9 mouse cellular contexts compared by ENCODE assay signal in genomic region chr10:124349300-124349699, GRCm38 (mm10).
DNase-seq lines count a peak whose midpoint lies in the region; ATAC-seq lines count a peak whose summit lies in the region.
"Had no signal": no experiment of that assay in that cellular context is flagged by ENCODE, and none has a peak within 500 bp of the region (broad histone marks: within the 10 kb centered on the region; RNA-seq: fewer than 3 reads in every experiment).

No protein-coding gene starts in this region.

- no peaks in the 10 kb centered on the region for H3K4me1 ChIP-seq in heart, embryonic 12.5 days (replicated peaks)
- no peaks in the 10 kb centered on the region for H3K4me1 ChIP-seq in neural tube, embryonic 14.5 days (ENCODE audit: control insufficient read depth, insufficient read depth, low read length)
- H3K4me1 ChIP-seq: liver, embryonic 13.5 days had no signal

- no peak overlapping the region for H3K4me3 ChIP-seq in heart, embryonic 12.5 days
- H3K4me3 ChIP-seq in neural tube, embryonic 14.5 days (ENCODE audit: low read depth, low read length) = no peak overlapping the region
- H3K4me3 ChIP-seq: liver, embryonic 13.5 days had no signal

- H3K27ac ChIP-seq in heart, embryonic 12.5 days (ENCODE audit: poor library complexity, severe bottlenecking) = no peak overlapping the region
- H3K27ac ChIP-seq in neural tube, embryonic 14.5 days (ENCODE audit: low read depth, low read length) = no peak overlapping the region
- H3K27ac ChIP-seq: liver, embryonic 13.5 days had no signal

- ATAC-seq in heart, embryonic 12.5 days (ENCODE audit: insufficient number of reproducible peaks, low FRiP score) = no peak
- peak; percentile 61; the same call in 1 of the 2 replicates for ATAC-seq in neural tube, embryonic 14.5 days (ENCODE audit: low read depth)

- no peak overlapping the region for H3K4me2 ChIP-seq in heart, embryonic 12.5 days
- no peak overlapping the region for H3K4me2 ChIP-seq in neural tube, embryonic 14.5 days (ENCODE audit: low read depth, low read length)
- H3K4me2 ChIP-seq: liver, embryonic 13.5 days had no signal

- WGBS in heart, embryonic 12.5 days = 38% methylated on average over 2 of the region's 2 CpGs
- WGBS in neural tube, embryonic 14.5 days = 54% methylated on average over 2 of the region's 2 CpGs

- no peaks in the 10 kb centered on the region for H3K36me3 ChIP-seq in heart, embryonic 12.5 days
- no peaks in the 10 kb centered on the region for H3K36me3 ChIP-seq in neural tube, embryonic 14.5 days (ENCODE audit: control insufficient read depth, insufficient read depth, low read length)
- H3K36me3 ChIP-seq: liver, embryonic 13.5 days had no signal

- DNase-seq in heart, adult 11 months = peak; percentile 96
- no peak for DNase-seq in neural tube, embryonic 10.5 days (ENCODE audit: extremely low spot score, low spot score)
- peak; percentile 55 for DNase-seq in heart, adult 8-10 months (ENCODE audit: low spot score)
- DNase-seq in ovary, postnatal 14 days (ENCODE audit: low spot score) = peak; percentile 4
- no peak for DNase-seq in right cerebral cortex, postnatal 36 days (ENCODE audit: low spot score in 2 of 2)
- no peak for DNase-seq in spleen, postnatal 36 days (ENCODE audit: low spot score in 2 of 2)
- DNase-seq: liver, embryonic 13.5 days had no signal

- H3K27me3 ChIP-seq in heart, embryonic 12.5 days (replicated peaks) = no peaks in the 10 kb centered on the region
- no peaks in the 10 kb centered on the region for H3K27me3 ChIP-seq in neural tube, embryonic 14.5 days (ENCODE audit: control insufficient read depth, insufficient read depth, low read length)
- H3K27me3 ChIP-seq: liver, embryonic 13.5 days had no signal

- H3K9ac ChIP-seq in heart, embryonic 12.5 days = no peak overlapping the region
- no peak overlapping the region for H3K9ac ChIP-seq in neural tube, embryonic 14.5 days (replicated peaks; ENCODE audit: low read depth, low read length)
- H3K9ac ChIP-seq: liver, embryonic 13.5 days had no signal

- H3K9me3 ChIP-seq in heart, embryonic 12.5 days (replicated peaks) = no peaks in the 10 kb centered on the region
- H3K9me3 ChIP-seq in neural tube, embryonic 14.5 days (ENCODE audit: control insufficient read depth, low read length) = no peaks in the 10 kb centered on the region
- H3K9me3 ChIP-seq: liver, embryonic 13.5 days had no signal

Comparison
In these comparisons a context has a peak if more than half of its experiments do, and no peak if none do; other contexts are left out.
1. DNase-seq: peak in heart, adult 11 months (single experiment), heart, adult 8-10 months (single experiment) and ovary, postnatal 14 days (single experiment); none in neural tube, embryonic 10.5 days (single experiment), right cerebral cortex, postnatal 36 days (0 of 2) and spleen, postnatal 36 days (0 of 2).